Mouse (Mus musculus): ENCODE measurements around the gene Cebpz. TPM values are rescaled to one million over a fixed set of nuclear protein-coding genes. Genes with fewer than 3 reads are reported as not detected.
A peak's percentile ranks its signal among the peaks of the same experiment; 100 is the strongest.

Cebpz gene
- total RNA-seq, 4 experiments from 2014 or later, result 30.9 to 40.3 (median 34.4) TPM

- no peak for DNase-seq (ENCODE audit: low spot score in 2 of 2)
Observed at GRCm38 (mm10) chr17:78903158-78903557, 33.7 kb downstream of the Cebpz start.

- peak in 1 of 2 experiments; percentile 14 for DNase-seq (ENCODE audit: low spot score in 2 of 2)
Observed at GRCm38 (mm10) chr17:78895394-78895793, 41.5 kb downstream of the Cebpz start.

- DNase-seq (ENCODE audit: low spot score in 2 of 2), result no peak
Observed at GRCm38 (mm10) chr17:78894991-78895390, 41.9 kb downstream of the Cebpz start.

GRCm38 (mm10) chr17:78891020-78891419, 45.8 kb downstream of the Cebpz start:
- DNase-seq (ENCODE audit: low spot score in 2 of 2), result no peak

- DNase-seq (ENCODE audit: low spot score in 2 of 2), result no peak
Observed at GRCm38 (mm10) chr17:78889184-78889583, 47.7 kb downstream of the Cebpz start.

- no peak for DNase-seq (ENCODE audit: low spot score in 2 of 2)
Observed at GRCm38 (mm10) chr17:78888554-78888953, 48.3 kb downstream of the Cebpz start.

GRCm38 (mm10) chr17:78885286-78886065, 51.4 kb downstream of the Cebpz start:
- no peak for DNase-seq (ENCODE audit: low spot score in 2 of 2)

- DNase-seq (ENCODE audit: low spot score in 2 of 2), result no peak
Observed at GRCm38 (mm10) chr17:78883291-78883690, 53.6 kb downstream of the Cebpz start.

- DNase-seq (ENCODE audit: low spot score in 2 of 2), result peak; percentile 15 to 25
Observed at GRCm38 (mm10) chr17:78882401-78883112, 54.3 kb downstream of the Cebpz start, which contains the start of gene Eif2ak2. Gene Eif2ak2 (minus strand): TSS chr17:78882573.

- no peak for DNase-seq (ENCODE audit: low spot score in 2 of 2)
Observed at GRCm38 (mm10) chr17:78881878-78882304, 55.0 kb downstream of the Cebpz start.

GRCm38 (mm10) chr17:78873886-78874285, 63.0 kb downstream of the Cebpz start:
- no peak for DNase-seq (ENCODE audit: low spot score in 2 of 2)

Other genes starting within 250 kb of the Cebpz start
- 10 to 100 TPM; 50.2 to 59.6 (median 54.6) TPM for gene Strn, start 199.9 kb downstream of the Cebpz start, total RNA-seq (2022)
- 10 to 100 TPM; 48.9 to 53.8 (median 51.5) TPM for gene Heatr5b, start 101.7 kb downstream of the Cebpz start, total RNA-seq (2022)
- gene Gpatch11, start 101.5 kb downstream of the Cebpz start, total RNA-seq (2022), result 10 to 100 TPM; 33.1 to 47.9 (median 38.7) TPM
- gene Eif2ak2, start 54.5 kb downstream of the Cebpz start, total RNA-seq (2022), result 10 to 100 TPM in 1 of 4 experiments, 1 to 10 TPM in 3; 4.2 to 10.4 (median 6.5) TPM
- under 1 TPM in 1 of 4 experiments, not detected in 3; 0.49 TPM for gene Sult6b1, start 30.1 kb downstream of the Cebpz start, total RNA-seq (2022)
- gene Cebpzos, start 20.6 kb downstream of the Cebpz start, total RNA-seq (2022), result 10 to 100 TPM; 25.3 to 28.4 (median 26.6) TPM
- 10 to 100 TPM; 52.0 to 63.0 (median 56.5) TPM for gene Ndufaf7, start 70 bp upstream of the Cebpz start, total RNA-seq (2022)
- gene Prkd3, start 83.8 kb upstream of the Cebpz start, total RNA-seq (2022), result 10 to 100 TPM; 13.5 to 16.7 (median 15.2) TPM
- gene Qpct, start 114.8 kb upstream of the Cebpz start, total RNA-seq (2022), result 10 to 100 TPM; 11.6 to 17.3 (median 13.2) TPM

Measured in layer of hippocampus, adult 8-10 months (tissue).